Mouse (Mus musculus) hindbrain, embryonic 16.5 days (tissue): ENCODE results near the gene Stx3. TPM values are rescaled to one million over a fixed set of nuclear protein-coding genes. Genes with fewer than 3 reads are reported as not detected.

Experiments
- ATAC-seq: fragments of 200-750 bp; cut with Nextera tagmentation; 2 replicates; pipeline ENCODE4 v1.8.0; 2017; ENCODE audit warnings: moderate TSS enrichment, moderate library complexity
- H3K27ac ChIP-seq: fragments of 300-500 bp; sonication (generic); 2 replicates; pipeline ENCODE4 v1.5.1; 2014; ENCODE audit warnings: low read depth, mild to moderate bottlenecking, control low read depth, low read length, moderate library complexity
- H3K27me3 ChIP-seq: fragments of 300-500 bp; sonication (generic); replicated peaks from 2 replicates; pipeline ENCODE4 v1.6.1; 2014; ENCODE audit warnings: low read length; ENCODE audit not compliant: control insufficient read depth, insufficient read depth
- H3K36me3 ChIP-seq: fragments of 300-500 bp; sonication (generic); 2 replicates; pipeline ENCODE4 v1.6.1; 2014; ENCODE audit warnings: mild to moderate bottlenecking, low read length, moderate library complexity, mixed read lengths; ENCODE audit not compliant: control insufficient read depth, insufficient read depth
- H3K4me1 ChIP-seq: fragments of 300-500 bp; sonication (generic); 2 replicates; pipeline ENCODE4 v1.6.1; 2014; ENCODE audit warnings: low read depth, low read length; ENCODE audit not compliant: control insufficient read depth, insufficient read depth
- H3K4me2 ChIP-seq: fragments of 300-500 bp; sonication (generic); 2 replicates; pipeline ENCODE4 v1.6.1; 2014; ENCODE audit warnings: mild to moderate bottlenecking, low read length, control low read depth, moderate library complexity
- H3K4me3 ChIP-seq: fragments of 300-500 bp; sonication (generic); 2 replicates; pipeline ENCODE4 v1.5.1; 2014; ENCODE audit warnings: mild to moderate bottlenecking, low read length, control low read depth, moderate library complexity
- H3K9ac ChIP-seq: fragments of 300-500 bp; sonication (generic); 2 replicates; pipeline ENCODE4 v1.6.1; 2014; ENCODE audit warnings: low read depth, mild to moderate bottlenecking, control low read depth, low read length, moderate library complexity
- H3K9me3 ChIP-seq: fragments of 300-500 bp; sonication (generic); 2 replicates; pipeline ENCODE4 v1.6.1; 2014; ENCODE audit warnings: mild to moderate bottlenecking, low read length, moderate library complexity; ENCODE audit not compliant: control insufficient read depth
- WGBS: fragments of 180-500 bp; shearing (Covaris S2); extraction: QIAGEN DNeasy Blood & Tissue Kit; methylation state at CpG from one replicate; pipeline ENCODE4 v1.1.7; 2014; 5-methylcytosine and 5-hydroxymethylcytosine counted together
- polyA plus RNA-seq: library from polyadenylated mRNA; unstranded; fragments of >200 nt; fragmentation: Nextera tagmentation; extraction: Ambion mirVana; gene quantifications from 2 replicates; pipeline ENCODE4 v1.2.1, GENCODE M21; 2015

The Stx3 gene
- polyA plus RNA-seq, 1 experiment from 2014 or later = 20.1 TPM

GRCm38 (mm10) chr19:11810856-11811255, 8.3 kb downstream of the Stx3 start:
- Histone ChIP-seq H3K9me3 (no peaks in the 10 kb centered on the region), H3K4me1 (peaks cover 7% of the 10 kb centered on the region), H3K4me2 (no peak overlapping the region), H3K27ac (no peak overlapping the region), H3K36me3 (no peaks in the 10 kb centered on the region), H3K9ac (no peak overlapping the region), H3K27me3 (no peaks in the 10 kb centered on the region), H3K4me3 (no peak overlapping the region)
- no peak for ATAC-seq
- 73% methylated on average over 1 of the region's 1 CpGs for WGBS

DNA sequence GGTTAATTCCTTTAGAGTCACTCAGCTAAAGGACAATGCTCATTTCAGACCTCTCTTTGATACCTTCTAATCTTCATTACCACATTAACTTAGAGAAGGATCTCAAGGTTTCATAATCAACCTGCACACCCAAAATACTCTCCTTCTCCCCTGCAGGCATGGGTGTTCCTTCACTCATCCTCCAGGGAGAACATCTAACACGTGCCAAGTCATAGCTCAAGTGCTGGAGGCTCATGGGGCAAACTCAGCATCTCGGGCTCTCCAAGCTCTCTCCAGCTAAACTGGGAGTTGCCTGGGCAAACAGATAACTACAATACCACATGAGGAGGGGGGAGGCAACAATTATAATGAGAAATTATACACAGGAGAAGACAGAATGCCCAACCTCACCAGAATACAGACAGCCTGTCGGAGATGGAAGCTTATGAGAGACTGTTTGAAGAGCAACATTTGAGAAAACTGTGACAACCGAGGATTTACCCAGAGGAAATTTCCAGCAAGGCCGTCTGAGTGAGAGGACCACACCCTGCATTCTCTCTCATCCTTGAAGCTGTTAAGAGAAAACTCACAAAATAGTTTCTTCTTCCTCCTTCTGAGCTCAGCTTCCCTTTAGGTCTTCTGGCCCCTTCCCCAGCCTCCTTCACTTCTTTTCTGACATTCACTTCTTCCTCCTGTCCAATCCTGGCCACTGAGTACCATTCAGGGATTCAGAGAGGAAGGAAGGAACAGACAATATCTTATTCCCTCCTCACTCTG, 9.0 kb downstream of the Stx3 start:
- Histone ChIP-seq H3K4me2 (no peak overlapping the region), H3K9me3 (no peaks in the 10 kb centered on the region), H3K4me3 (no peak overlapping the region), H3K4me1 (peaks cover 7% of the 10 kb centered on the region), H3K27ac (no peak overlapping the region), H3K36me3 (no peaks in the 10 kb centered on the region), H3K27me3 (no peaks in the 10 kb centered on the region), H3K9ac (no peak overlapping the region)
- 82% methylated on average over 5 of the region's 5 CpGs for WGBS
- ATAC-seq = no peak

GRCm38 (mm10) chr19:11808452-11808851, 10.8 kb downstream of the Stx3 start:
- no peak overlapping the region for H3K4me2 ChIP-seq
- no peaks in the 10 kb centered on the region for H3K36me3 ChIP-seq
- no peaks in the 10 kb centered on the region for H3K9me3 ChIP-seq
- no peak overlapping the region for H3K27ac ChIP-seq
- no peak overlapping the region for H3K9ac ChIP-seq
- no peak overlapping the region for H3K4me3 ChIP-seq
- H3K27me3 ChIP-seq = no peaks in the 10 kb centered on the region
- ATAC-seq = no peak
- peaks cover 7% of the 10 kb centered on the region for H3K4me1 ChIP-seq
- 90% methylated on average over 2 of the region's 2 CpGs for WGBS

DNA sequence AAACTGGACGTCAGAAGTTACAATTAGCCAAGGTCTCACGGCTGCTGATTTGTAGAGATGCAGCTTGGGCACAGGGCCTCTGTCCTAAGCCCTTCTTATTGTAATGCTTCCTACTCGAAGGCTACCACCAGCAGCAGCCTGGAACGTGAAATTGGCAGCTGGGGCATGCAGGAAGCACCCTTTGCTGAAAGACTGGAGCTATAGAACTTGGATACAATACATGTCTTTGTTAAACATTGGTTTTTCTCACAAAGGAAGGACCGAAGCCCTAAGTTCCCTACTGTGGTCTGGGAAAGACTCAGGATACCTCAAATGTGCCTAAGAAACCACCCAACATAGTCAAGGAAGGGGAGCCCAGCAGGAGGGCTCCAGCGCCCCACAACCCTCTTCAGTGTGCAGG, 11.4 kb downstream of the Stx3 start:
- Histone ChIP-seq H3K9ac (no peak overlapping the region), H3K4me1 (peaks cover 7% of the 10 kb centered on the region), H3K27me3 (no peaks in the 10 kb centered on the region), H3K9me3 (no peaks in the 10 kb centered on the region), H3K27ac (no peak overlapping the region), H3K4me3 (no peak overlapping the region), H3K36me3 (no peaks in the 10 kb centered on the region), H3K4me2 (no peak overlapping the region)
- no peak for ATAC-seq
- 30% methylated on average over 6 of the region's 6 CpGs for WGBS

- Histone ChIP-seq H3K36me3 (no peaks in the 10 kb centered on the region), H3K27ac (no peak overlapping the region), H3K27me3 (no peaks in the 10 kb centered on the region), H3K4me3 (no peak overlapping the region), H3K9me3 (no peaks in the 10 kb centered on the region), H3K9ac (no peak overlapping the region), H3K4me2 (no peak overlapping the region), H3K4me1 (peaks cover 6% of the 10 kb centered on the region)
- 61% methylated on average over 2 of the region's 2 CpGs for WGBS
- no peak for ATAC-seq
Measured at GRCm38 (mm10) chr19:11807251-11807650, 12.0 kb downstream of the Stx3 start.

DNA sequence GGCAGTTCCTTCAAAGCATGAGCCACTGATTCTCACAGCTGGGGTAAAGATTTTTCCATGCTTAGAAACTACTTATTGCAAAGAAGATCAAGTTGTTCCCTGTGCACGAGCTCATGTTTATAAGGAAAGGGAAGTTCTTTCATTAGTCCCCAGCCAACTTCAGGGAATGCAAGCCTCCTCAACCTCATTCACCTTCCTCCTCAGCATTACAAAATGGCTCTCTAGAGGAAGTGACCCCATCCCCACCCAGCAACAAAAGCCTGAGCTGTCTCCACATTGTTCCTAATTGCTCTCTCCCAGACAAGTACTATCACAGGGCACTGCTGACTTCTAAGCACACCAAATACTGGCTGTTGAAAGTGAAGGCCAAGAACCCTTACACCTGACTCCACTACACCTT, 14.8 kb downstream of the Stx3 start:
- H3K36me3 ChIP-seq = no peaks in the 10 kb centered on the region
- no peak overlapping the region for H3K27ac ChIP-seq
- no peak overlapping the region for H3K4me3 ChIP-seq
- H3K4me2 ChIP-seq = no peak overlapping the region
- ATAC-seq = no peak
- no peaks in the 10 kb centered on the region for H3K9me3 ChIP-seq
- no peaks in the 10 kb centered on the region for H3K27me3 ChIP-seq
- H3K4me1 ChIP-seq = no peaks in the 10 kb centered on the region
- no peak overlapping the region for H3K9ac ChIP-seq
- 62% methylated on average over 1 of the region's 1 CpGs for WGBS

DNA sequence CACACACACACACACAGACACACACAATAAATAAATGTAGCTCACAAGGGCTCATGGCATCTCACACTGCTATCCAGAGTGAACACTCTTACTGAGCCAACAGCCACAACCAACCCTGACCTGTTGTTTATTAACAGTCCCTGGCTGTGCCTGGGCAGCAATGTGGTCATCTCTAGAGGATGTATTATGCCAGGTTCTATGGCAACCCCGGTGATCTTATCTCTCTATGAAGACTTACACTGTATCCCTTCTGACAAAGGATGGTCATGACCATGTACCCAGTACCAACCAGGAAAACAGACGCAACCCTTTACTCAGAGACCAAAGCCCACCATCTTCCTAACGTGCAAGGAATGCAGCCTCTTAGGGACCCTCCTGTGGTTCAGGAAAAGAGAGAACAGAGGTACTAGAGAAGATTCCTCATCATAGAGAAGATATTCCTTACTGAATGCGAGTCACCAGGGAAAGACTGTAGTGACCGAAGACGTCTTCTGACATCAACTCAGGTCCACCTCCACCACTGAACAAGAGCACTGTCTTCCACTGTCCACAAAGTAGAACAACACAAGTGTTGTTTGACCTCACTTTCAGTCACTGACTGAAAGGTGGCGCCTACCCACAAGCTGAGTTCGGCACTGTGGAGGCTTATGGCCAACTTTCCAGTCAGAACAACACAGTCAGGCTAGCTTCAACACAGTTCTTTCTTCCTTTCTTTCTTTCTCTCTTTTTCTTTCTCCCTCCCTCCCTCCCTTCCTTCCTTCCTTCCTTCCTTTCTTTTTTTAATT, 18.5 kb downstream of the Stx3 start:
- Histone ChIP-seq H3K4me2 (no peak overlapping the region), H3K9me3 (no peaks in the 10 kb centered on the region), H3K27ac (no peak overlapping the region), H3K27me3 (no peaks in the 10 kb centered on the region), H3K9ac (no peak overlapping the region), H3K36me3 (no peaks in the 10 kb centered on the region), H3K4me3 (no peak overlapping the region), H3K4me1 (no peaks in the 10 kb centered on the region)
- no peak for ATAC-seq
- WGBS = 78% methylated on average over 8 of the region's 8 CpGs

- no peaks in the 10 kb centered on the region for H3K27me3 ChIP-seq
- no peaks in the 10 kb centered on the region for H3K4me1 ChIP-seq
- no peak overlapping the region for H3K4me2 ChIP-seq
- WGBS = 91% methylated on average over 6 of the region's 6 CpGs
- no peak for ATAC-seq
- no peak overlapping the region for H3K4me3 ChIP-seq
- H3K9ac ChIP-seq = no peak overlapping the region
- no peak overlapping the region for H3K27ac ChIP-seq
- no peaks in the 10 kb centered on the region for H3K9me3 ChIP-seq
- peaks cover under 1% of the 10 kb centered on the region; the same call in 1 of the 2 replicates for H3K36me3 ChIP-seq
Measured at GRCm38 (mm10) chr19:11794447-11794846, 24.8 kb downstream of the Stx3 start.

- WGBS = 84% methylated on average over 2 of the region's 2 CpGs
- H3K9me3 ChIP-seq = no peaks in the 10 kb centered on the region
- no peak overlapping the region for H3K4me3 ChIP-seq
- peaks cover 5% of the 10 kb centered on the region; the same call in 1 of the 2 replicates for H3K36me3 ChIP-seq
- H3K4me1 ChIP-seq = no peaks in the 10 kb centered on the region
- no peaks in the 10 kb centered on the region for H3K27me3 ChIP-seq
- no peak overlapping the region for H3K4me2 ChIP-seq
- ATAC-seq = no peak
- no peak overlapping the region for H3K27ac ChIP-seq
- H3K9ac ChIP-seq = no peak overlapping the region
Measured at GRCm38 (mm10) chr19:11793741-11794359, 25.4 kb downstream of the Stx3 start.
